Mouse (Mus musculus) myocyte (in vitro differentiated cells): ENCODE measurements around the gene Xrcc5.

Experiments
- MAX ChIP-seq: IDR thresholded peaks from one replicate; pipeline ENCODE4 v1.6.1; 2011; ENCODE audit warnings: low read depth, mild to moderate bottlenecking, control low read depth
- POLR2A ChIP-seq: IDR thresholded peaks from one replicate; pipeline ENCODE4 v1.6.1; 2011; ENCODE audit warnings: low read depth, mild to moderate bottlenecking, control low read depth, moderate library complexity; ENCODE audit not compliant: insufficient read length
- POLR2AphosphoS2 ChIP-seq: IDR thresholded peaks from one replicate; pipeline ENCODE4 v1.6.1; 2011; ENCODE audit warnings: low read depth, control low read depth; ENCODE audit not compliant: insufficient read length
- USF1 ChIP-seq: IDR thresholded peaks from one replicate; pipeline ENCODE4 v1.6.1; 2011; ENCODE audit warnings: low read depth, mild to moderate bottlenecking, control low read depth, moderate library complexity

GRCm38 (mm10) chr1:72291421-72291820, 15.8 kb upstream of the Xrcc5 start:
- no peak for TF ChIP-seq POLR2A
- TF ChIP-seq POLR2AphosphoS2 = no peak
- no peak for TF ChIP-seq USF1
- no peak for TF ChIP-seq MAX
